In genomic region chr10:43953942-43954341, GRCm38 (mm10) we compare ENCODE assay signal across 8 mouse cellular contexts. TPM values are rescaled to one million over a fixed set of nuclear protein-coding genes. Genes with fewer than 3 reads are reported as not detected.
DNase-seq lines count a peak whose midpoint lies in the region; ATAC-seq and TF ChIP-seq lines count a peak whose summit lies in the region.

No protein-coding gene starts in this region.

- DNase-seq in ovary, postnatal 10 days (ENCODE audit: low spot score): peak; percentile 11
- no peak for DNase-seq in ovary, adult 18-20 months (ENCODE audit: low spot score)
- DNase-seq in brain, embryonic 14.5 days (ENCODE audit: low read depth): peak; percentile 88
- DNase-seq in forebrain, embryonic 10.5 days (ENCODE audit: extremely low spot score, low spot score): peak; percentile 65
- peak; percentile 28 to 37 (median 28) for DNase-seq in liver, embryonic 14.5 days (ENCODE audit: low read depth in 3 of 3, low spot score in 3 of 3)
- DNase-seq in thymus, adult 2 months: peak; percentile 63

- peak; percentile 95 for TF ChIP-seq CTCF in brain, embryonic 14.5 days (IDR thresholded peaks at IDR 0.05; ENCODE audit: borderline replicate concordance, extremely low read depth, insufficient read depth, insufficient read length)
- peak; percentile 88 for TF ChIP-seq CTCF in liver, embryonic 14.5 days (IDR thresholded peaks at IDR 0.05; ENCODE audit: low read depth)
- TF ChIP-seq CTCF in thymus, adult 2 months (IDR thresholded peaks at IDR 0.05; ENCODE audit: borderline replicate concordance, control insufficient read depth, extremely low read depth, insufficient read depth, low read length, poor library complexity): peak; percentile 66; the same call in 1 of the 2 replicates

- no peak overlapping the region for H3K4me2 ChIP-seq in liver, embryonic 14.5 days (ENCODE audit: low read depth)
- no peak overlapping the region for H3K4me2 ChIP-seq in neural tube, embryonic 15.5 days

- TF ChIP-seq POLR2A in brain, embryonic 14.5 days (IDR thresholded peaks at IDR 0.05; ENCODE audit: borderline replicate concordance, extremely low read depth, insufficient read depth, insufficient read length, poor library complexity, severe bottlenecking): no peak
- no peak for TF ChIP-seq POLR2A in thymus, adult 2 months (IDR thresholded peaks at IDR 0.05; ENCODE audit: control insufficient read depth, extremely low read depth, insufficient read depth, low read length, poor library complexity)

- no peak for TF ChIP-seq EP300 in liver, embryonic 14.5 days (IDR thresholded peaks at IDR 0.05; ENCODE audit: low read depth)

- ATAC-seq in inflammation-experienced regulatory T-cells, adult 6 months: peak; percentile 88
- ATAC-seq in liver, embryonic 14.5 days (ENCODE audit: insufficient read depth): no peak
- peak; percentile 78; the same call in 1 of the 2 replicates for ATAC-seq in neural tube, embryonic 15.5 days (ENCODE audit: low FRiP score)

- H3K9ac ChIP-seq in liver, embryonic 14.5 days (replicated peaks): no peak overlapping the region
- H3K9ac ChIP-seq in neural tube, embryonic 15.5 days (replicated peaks): no peak overlapping the region

- H3K27ac ChIP-seq in forebrain, embryonic 10.5 days: no peak overlapping the region
- H3K27ac ChIP-seq in liver, embryonic 14.5 days: no peak overlapping the region
- no peak overlapping the region for H3K27ac ChIP-seq in neural tube, embryonic 15.5 days (replicated peaks)
- no peak overlapping the region for H3K27ac ChIP-seq in thymus, adult 2 months (ENCODE audit: control insufficient read depth, insufficient read depth, low read length)

- peaks cover 3% of the 10 kb centered on the region for H3K36me3 ChIP-seq in forebrain, embryonic 10.5 days (replicated peaks)
- no peaks in the 10 kb centered on the region for H3K36me3 ChIP-seq in liver, embryonic 14.5 days (replicated peaks; ENCODE audit: control insufficient read depth, insufficient read depth, low read depth)
- no peaks in the 10 kb centered on the region for H3K36me3 ChIP-seq in neural tube, embryonic 15.5 days
- H3K36me3 ChIP-seq in thymus, adult 2 months (ENCODE audit: control insufficient read depth, insufficient read depth, low read length): no peaks in the 10 kb centered on the region

- H3K27me3 ChIP-seq in forebrain, embryonic 10.5 days (ENCODE audit: poor library complexity, severe bottlenecking): no peaks in the 10 kb centered on the region
- no peaks in the 10 kb centered on the region for H3K27me3 ChIP-seq in liver, embryonic 14.5 days (ENCODE audit: control insufficient read depth, insufficient read depth, low read length)
- H3K27me3 ChIP-seq in neural tube, embryonic 15.5 days (replicated peaks): no peaks in the 10 kb centered on the region
- no peaks in the 10 kb centered on the region for H3K27me3 ChIP-seq in thymus, adult 2 months (ENCODE audit: control insufficient read depth, insufficient read depth, low read length)

- no peaks in the 10 kb centered on the region for H3K9me3 ChIP-seq in forebrain, embryonic 10.5 days
- H3K9me3 ChIP-seq in liver, embryonic 14.5 days (ENCODE audit: control insufficient read depth, low read length): no peaks in the 10 kb centered on the region
- H3K9me3 ChIP-seq in neural tube, embryonic 15.5 days (replicated peaks): no peaks in the 10 kb centered on the region

- no peaks in the 10 kb centered on the region for H3K4me1 ChIP-seq in forebrain, embryonic 10.5 days
- no peaks in the 10 kb centered on the region for H3K4me1 ChIP-seq in liver, embryonic 14.5 days (replicated peaks; ENCODE audit: control insufficient read depth in 2 of 2, insufficient read depth in 2 of 2, low read length in 1 of 2)
- no peaks in the 10 kb centered on the region for H3K4me1 ChIP-seq in neural tube, embryonic 15.5 days
- no peaks in the 10 kb centered on the region for H3K4me1 ChIP-seq in thymus, adult 2 months (replicated peaks; ENCODE audit: control insufficient read depth, insufficient read depth, low read length)

- H3K4me3 ChIP-seq in forebrain, embryonic 10.5 days: no peak overlapping the region
- no peak overlapping the region for H3K4me3 ChIP-seq in liver, embryonic 14.5 days (ENCODE audit: insufficient read depth in 1 of 2, low read depth in 2 of 2, low read length in 2 of 2)
- H3K4me3 ChIP-seq in neural tube, embryonic 15.5 days (replicated peaks): no peak overlapping the region
- H3K4me3 ChIP-seq in thymus, adult 2 months (ENCODE audit: control insufficient read depth, insufficient read depth, low read length): no peak overlapping the region

RNA-seq across cellular contexts. Expression of gene Rtn4ip1, which starts 52.3 kb away (rescaled TPM):
- polyA plus RNA-seq in brain, embryonic 14.5 days (2012; rRNA removed): 12.1 and 12.8 TPM in 2 replicates
- polyA plus RNA-seq in forebrain, embryonic 10.5 days (2016; fragmentation: Nextera tagmentation; extraction: Ambion mirVana): 22.0 and 23.5 TPM in 2 replicates
- polyA plus RNA-seq in inflammation-experienced regulatory T-cells, adult 6 months (2017; shearing (Covaris generic)): 10 to 100 TPM; 11.9 to 14.4 (median 12.2) TPM
- polyA plus RNA-seq in liver, embryonic 14.5 days (2012; rRNA removed): 4.7 and 6.4 TPM in 2 replicates
- 9.8 and 11.1 TPM in 2 replicates for polyA plus RNA-seq in liver, embryonic 14.5 days (2014; fragmentation: Nextera tagmentation; extraction: Ambion mirVana)
- polyA plus RNA-seq in neural tube, embryonic 15.5 days (2015; fragmentation: Nextera tagmentation; extraction: Ambion mirVana): 14.4 and 16.4 TPM in 2 replicates
- 10.2 and 10.7 TPM in 2 replicates for polyA plus RNA-seq in thymus, adult 2 months (2012; rRNA removed)

RNA-seq across cellular contexts. Expression of gene Qrsl1, which starts 52.4 kb away (rescaled TPM):
- polyA plus RNA-seq in brain, embryonic 14.5 days (2012; rRNA removed): 19.6 and 23.4 TPM in 2 replicates
- 25.2 and 28.8 TPM in 2 replicates for polyA plus RNA-seq in forebrain, embryonic 10.5 days (2016; fragmentation: Nextera tagmentation; extraction: Ambion mirVana)
- polyA plus RNA-seq in inflammation-experienced regulatory T-cells, adult 6 months (2017; shearing (Covaris generic)): 10 to 100 TPM; 20.8 to 24.3 (median 22.8) TPM
- polyA plus RNA-seq in liver, embryonic 14.5 days (2012; rRNA removed): 3.9 and 5.6 TPM in 2 replicates
- 6.2 and 7.2 TPM in 2 replicates for polyA plus RNA-seq in liver, embryonic 14.5 days (2014; fragmentation: Nextera tagmentation; extraction: Ambion mirVana)
- 22.2 and 23.6 TPM in 2 replicates for polyA plus RNA-seq in neural tube, embryonic 15.5 days (2015; fragmentation: Nextera tagmentation; extraction: Ambion mirVana)
- polyA plus RNA-seq in thymus, adult 2 months (2012; rRNA removed): 14.0 and 14.9 TPM in 2 replicates
